Mouse (Mus musculus) CH12F3 (cell line): Measurements from ENCODE around the gene Pde4dip.

Experiments used
- in situ Hi-C: fragments of 300-500 bp; cut with MboI; formaldehyde crosslinking; loops from 2 replicates; pipeline ENCODE4 v1.14.3; 2020; ENCODE audit warnings: low sequenced_read_pairs

Gene Pde4dip

GRCm38 (mm10) chr3:97699061-97699460 is 189.4 kb downstream of the Pde4dip start:
- in situ Hi-C loops = no loop called here

GRCm38 (mm10) chr3:97697291-97697690 is 191.2 kb downstream of the Pde4dip start:
- in situ Hi-C loops = no loop called here

GRCm38 (mm10) chr3:97696866-97697265 is 191.6 kb downstream of the Pde4dip start:
- in situ Hi-C loops = no loop called here

- in situ Hi-C loops = no loop called here
These were observed 194.7 kb downstream of the Pde4dip start for GRCm38 (mm10) chr3:97693806-97694205.

- in situ Hi-C loops = no loop called here
These were observed 197.0 kb downstream of the Pde4dip start for GRCm38 (mm10) chr3:97691443-97692017.

- in situ Hi-C loops = no loop called here
These were observed 197.9 kb downstream of the Pde4dip start for GRCm38 (mm10) chr3:97690590-97690989.

- in situ Hi-C loops = no loop called here
These were observed 199.2 kb downstream of the Pde4dip start for GRCm38 (mm10) chr3:97689289-97689688.

- in situ Hi-C loops = no loop called here
These were observed 202.0 kb downstream of the Pde4dip start for GRCm38 (mm10) chr3:97686372-97687117.

GRCm38 (mm10) chr3:97683560-97684195 is 204.8 kb downstream of the Pde4dip start:
- in situ Hi-C loops = no loop called here

- in situ Hi-C loops = no loop called here
These were observed 205.9 kb downstream of the Pde4dip start for GRCm38 (mm10) chr3:97682576-97682975.

- in situ Hi-C loops = no loop called here
These were observed 206.4 kb downstream of the Pde4dip start for GRCm38 (mm10) chr3:97682159-97682502.

- in situ Hi-C loops = no loop called here
These were observed 207.0 kb downstream of the Pde4dip start for GRCm38 (mm10) chr3:97681321-97682158.

- in situ Hi-C loops = no loop called here
These were observed 207.7 kb downstream of the Pde4dip start for GRCm38 (mm10) chr3:97680631-97681320.

- in situ Hi-C loops = no loop called here
These were observed 210.1 kb downstream of the Pde4dip start for GRCm38 (mm10) chr3:97678416-97678815.

GRCm38 (mm10) chr3:97676126-97676525 is 212.4 kb downstream of the Pde4dip start:
- in situ Hi-C loops = no loop called here

GRCm38 (mm10) chr3:97674644-97675110 is 213.8 kb downstream of the Pde4dip start, which contains the start of gene Gm17651:
Gm17651 (minus strand) TSS chr3:97674694.
- in situ Hi-C loops = no loop called here

- in situ Hi-C loops = no loop called here
These were observed 221.3 kb downstream of the Pde4dip start for GRCm38 (mm10) chr3:97667093-97667675.

- in situ Hi-C loops = no loop called here
These were observed 222.4 kb downstream of the Pde4dip start for GRCm38 (mm10) chr3:97666154-97666553.

GRCm38 (mm10) chr3:97665525-97665924 is 223.0 kb downstream of the Pde4dip start:
- in situ Hi-C loops = no loop called here

- in situ Hi-C loops = no loop called here
These were observed 227.3 kb downstream of the Pde4dip start for GRCm38 (mm10) chr3:97661206-97661605.
